Mouse (Mus musculus) adrenal gland, adult 18-20 months (tissue): ENCODE measurements around the gene Gm17622. TPM values are rescaled to one million over a fixed set of nuclear protein-coding genes. Genes with fewer than 3 reads are reported as not detected.

Experiments
- DNase-seq, 2 experiments: peaks; one replicate each; pipeline ENCODE4 v3.0.0; 2021 to 2022; ENCODE audit warnings: low spot score in 2 of 2
- total RNA-seq, 2 experiments: library from RNA; stranded (reverse); gene quantifications; 1 replicate in 1 of 2; 2 replicates in 1 of 2; pipeline ENCODE4 v1.2.3; 2021

Gene Gm17622
- total RNA-seq, 2 experiments from 2014 or later: not detected

DNA sequence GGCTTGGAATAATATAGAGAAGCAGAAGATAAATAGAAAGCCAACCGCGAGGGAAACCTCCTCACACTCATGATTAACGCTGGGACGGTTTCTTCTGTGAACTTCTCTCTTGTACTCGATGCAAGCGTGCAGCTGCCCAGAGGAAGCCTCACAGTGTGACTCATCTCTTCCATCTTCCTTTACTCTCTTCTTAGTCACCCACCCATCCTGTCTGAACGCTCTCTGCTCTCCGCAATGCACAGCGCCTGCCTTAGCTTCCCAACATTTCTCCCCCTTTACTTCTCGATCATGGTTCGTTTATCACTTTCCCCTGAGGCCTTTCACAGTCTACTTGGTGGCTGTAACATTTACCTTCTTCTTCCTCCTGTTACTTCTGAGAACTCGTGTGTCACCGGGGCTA lies 20.1 kb downstream of the Gm17622 start:
- DNase-seq: peak in 1 of 2 experiments; percentile 25

DNA sequence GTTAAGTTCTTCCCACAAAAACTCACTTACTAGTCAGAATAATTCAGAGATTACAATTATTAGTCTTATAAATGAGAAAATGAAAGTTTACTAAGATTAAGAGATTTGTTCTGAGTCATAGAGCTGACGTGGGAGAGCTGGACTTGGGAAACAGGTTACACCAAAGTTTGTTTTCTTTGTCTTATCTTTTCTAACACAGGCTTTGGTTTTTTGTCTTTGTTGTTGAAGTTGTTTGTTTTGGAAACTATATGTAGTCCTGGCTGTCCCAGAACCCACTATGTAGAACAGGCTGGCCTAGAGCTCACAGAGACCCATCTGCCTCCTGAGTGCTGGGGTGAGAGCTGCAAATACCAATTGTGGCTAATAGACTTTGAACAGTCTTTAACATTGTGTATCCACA lies 20.7 kb downstream of the Gm17622 start:
- no peak for DNase-seq

DNA sequence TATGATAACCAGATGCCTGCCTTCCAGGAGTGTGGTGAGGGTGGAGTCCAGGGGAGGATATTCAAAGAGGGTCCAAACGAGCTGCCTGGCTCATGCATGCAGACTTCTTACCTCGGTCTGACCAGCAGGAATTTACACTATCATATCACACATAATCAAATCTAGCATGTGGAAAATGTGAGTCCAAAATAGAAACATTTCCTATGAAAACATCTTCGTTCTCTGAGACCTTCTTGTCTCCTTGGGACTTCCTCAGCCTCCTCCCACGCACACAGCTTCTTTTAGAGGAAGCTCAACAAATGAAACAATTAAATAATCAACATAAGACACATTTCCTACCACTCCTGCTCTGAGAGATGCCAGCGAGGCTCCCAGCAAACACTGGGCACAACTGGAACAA lies 21.4 kb downstream of the Gm17622 start:
- DNase-seq: no peak

DNA sequence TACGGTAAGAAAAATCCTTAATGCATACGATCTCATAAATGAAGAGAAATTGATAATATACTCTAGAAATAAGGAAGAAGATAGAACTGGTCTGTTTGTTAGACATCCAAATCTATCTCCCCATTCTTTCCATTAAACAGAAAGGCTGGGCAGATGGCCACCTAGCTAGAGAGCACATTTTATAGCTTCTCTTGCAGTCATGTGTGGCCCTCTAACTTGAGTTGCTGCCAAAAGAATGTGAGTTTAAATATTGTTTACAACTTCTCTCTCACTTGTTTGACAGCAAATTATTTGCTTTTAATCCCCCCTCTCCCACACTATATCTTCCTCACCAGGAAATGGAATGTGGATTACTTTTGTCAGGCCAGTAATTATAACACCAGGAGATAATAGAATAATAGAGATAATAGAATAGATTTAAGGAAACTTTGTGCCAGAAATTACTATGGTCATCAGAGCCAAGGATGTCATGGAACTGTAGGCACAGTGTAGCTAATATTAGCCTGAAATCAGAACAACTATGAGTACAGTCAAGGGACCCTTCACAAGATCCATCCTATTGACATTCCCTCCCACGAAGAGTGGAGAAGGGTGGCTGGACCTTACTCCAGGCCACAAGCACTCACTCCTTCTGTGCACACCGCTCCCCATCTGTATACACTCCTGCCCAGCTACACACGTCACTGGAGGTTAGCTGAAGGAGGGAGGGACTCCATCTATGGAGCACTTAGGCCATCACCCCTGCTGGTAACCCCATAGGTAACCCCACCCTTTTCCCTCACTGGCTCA lies 23.8 kb downstream of the Gm17622 start:
- no peak for DNase-seq

DNA sequence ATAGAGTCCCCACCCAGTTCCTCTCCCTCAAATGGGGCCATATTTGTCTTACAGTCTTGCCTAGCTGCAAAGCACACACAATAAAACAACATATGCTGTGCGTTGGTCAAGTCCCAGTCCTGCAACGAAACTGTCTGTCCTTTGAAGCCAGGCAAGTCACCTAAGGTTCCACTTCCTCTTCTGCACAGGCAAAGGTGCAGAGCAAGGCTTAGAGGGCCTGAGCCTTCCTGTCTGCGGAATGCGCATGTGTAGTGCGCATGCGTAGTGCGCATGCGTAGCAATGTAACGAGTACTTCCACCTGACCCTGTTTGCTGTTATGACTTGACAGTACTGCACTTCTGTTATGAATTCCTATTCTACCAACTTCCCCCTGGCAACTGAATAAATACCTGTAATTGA lies 25.7 kb downstream of the Gm17622 start:
- no peak for DNase-seq

DNA sequence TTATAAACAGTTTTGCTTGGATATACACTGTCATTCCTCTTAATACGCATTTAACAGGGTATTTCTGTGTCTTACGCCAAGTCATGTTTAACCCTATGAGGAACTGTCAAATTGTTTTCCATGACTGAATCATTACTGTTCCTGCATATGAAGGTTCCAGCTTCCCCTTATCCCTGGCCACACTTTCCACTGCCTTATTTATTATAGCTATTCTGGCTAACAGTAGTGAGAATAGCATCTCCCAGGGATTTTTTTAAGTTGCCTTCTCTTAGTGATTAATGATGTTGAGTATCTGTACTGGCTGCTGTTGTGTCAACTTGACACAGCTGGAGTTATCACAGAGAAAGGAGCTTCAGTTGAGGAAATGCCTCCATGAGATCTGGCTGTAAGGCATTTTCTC lies 26.8 kb downstream of the Gm17622 start:
- no peak for DNase-seq

DNA sequence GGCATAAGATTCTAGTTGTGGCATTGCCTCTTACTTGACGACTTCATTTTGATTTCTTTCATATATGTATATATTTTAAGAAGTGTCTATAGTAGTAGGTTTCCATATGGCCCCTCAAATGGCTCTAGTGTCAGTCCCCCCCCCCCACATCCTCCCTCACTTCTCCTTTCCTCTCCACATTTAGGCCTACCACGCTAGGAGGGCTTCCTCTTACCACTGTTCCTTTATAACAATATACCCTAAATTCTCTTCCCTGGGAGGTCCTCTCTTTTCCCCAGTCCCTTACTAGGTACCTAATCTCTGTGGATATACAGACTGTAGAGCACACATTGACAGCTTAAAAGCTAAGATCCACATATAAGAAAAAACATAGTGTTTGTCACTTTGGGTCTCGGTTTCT lies 30.8 kb downstream of the Gm17622 start:
- no peak for DNase-seq

DNA sequence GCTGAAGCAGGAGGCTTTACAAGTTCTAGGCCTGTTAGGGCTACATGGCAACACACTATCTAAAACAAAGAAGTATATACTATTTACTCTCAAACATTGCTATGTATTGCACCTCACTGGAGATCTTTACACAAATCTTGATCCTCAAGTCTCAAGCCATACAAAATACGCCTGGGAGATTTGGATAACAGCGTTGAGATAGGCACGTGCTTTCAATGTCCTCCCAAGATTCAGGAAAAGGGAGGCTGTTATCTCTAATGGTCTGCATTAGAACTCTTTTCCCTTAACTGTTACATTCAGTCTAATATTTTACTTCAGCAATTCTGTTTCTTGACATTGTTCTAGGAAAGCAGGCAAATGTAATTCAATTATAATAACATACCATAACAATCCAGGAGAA lies 36.5 kb downstream of the Gm17622 start:
- DNase-seq: no peak

DNA sequence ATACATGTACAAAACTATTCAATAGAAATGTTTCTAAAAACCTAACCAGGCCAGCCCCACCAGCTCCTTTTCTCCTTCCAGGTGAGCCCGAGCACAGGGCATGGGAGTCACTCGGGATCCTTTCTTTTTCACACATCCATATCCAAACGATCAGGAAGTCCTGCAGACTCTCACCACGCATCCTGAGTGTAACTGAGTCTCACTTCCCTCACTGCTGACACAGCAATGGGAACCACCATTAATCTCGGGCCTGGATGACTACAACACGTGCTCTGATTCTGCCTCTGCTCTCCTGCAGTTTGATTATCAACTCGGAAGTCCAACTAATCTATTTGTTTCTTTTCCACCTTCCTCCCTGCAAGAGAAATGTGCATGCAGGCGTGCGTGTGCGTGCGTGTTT lies 37.3 kb downstream of the Gm17622 start:
- DNase-seq: no peak

DNA sequence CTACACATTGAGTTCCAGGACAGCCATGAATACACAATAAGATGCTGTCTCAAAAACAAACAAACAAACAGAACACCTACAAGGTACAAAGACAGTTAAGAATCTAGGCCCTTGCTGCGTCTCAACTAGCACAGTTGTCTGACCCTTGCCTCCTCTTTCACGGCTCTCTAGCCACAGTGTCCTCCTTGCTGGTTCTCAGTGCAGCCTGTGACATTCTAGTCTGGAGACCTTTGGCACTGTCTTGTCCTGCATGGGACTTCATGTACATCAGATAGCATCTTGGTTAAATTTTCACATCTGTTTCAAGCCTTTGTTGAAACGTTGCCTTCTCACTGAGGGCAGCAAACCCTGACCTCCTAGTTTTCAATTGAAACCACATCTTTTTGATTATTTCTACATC lies 38.2 kb downstream of the Gm17622 start:
- no peak for DNase-seq

DNA sequence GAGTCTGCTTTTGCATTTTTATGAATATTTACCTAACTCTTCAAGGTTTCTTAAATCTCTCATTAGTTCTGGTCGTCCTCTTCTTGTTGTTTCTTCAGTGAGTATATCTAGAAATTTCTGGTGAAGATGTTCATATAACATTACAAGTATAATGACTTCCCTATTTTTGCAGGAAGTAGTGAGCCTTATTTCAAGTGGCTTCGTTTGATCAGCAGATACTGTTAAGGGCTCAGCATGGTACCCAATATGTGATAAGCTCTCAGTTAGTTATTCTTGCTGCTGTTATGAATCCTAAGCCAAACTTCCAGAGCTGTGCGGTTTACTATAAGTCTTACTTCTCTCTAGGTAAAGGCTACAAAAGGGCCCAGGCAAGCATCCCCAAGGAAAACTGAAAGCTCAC lies 39.0 kb downstream of the Gm17622 start:
- DNase-seq: no peak

DNA sequence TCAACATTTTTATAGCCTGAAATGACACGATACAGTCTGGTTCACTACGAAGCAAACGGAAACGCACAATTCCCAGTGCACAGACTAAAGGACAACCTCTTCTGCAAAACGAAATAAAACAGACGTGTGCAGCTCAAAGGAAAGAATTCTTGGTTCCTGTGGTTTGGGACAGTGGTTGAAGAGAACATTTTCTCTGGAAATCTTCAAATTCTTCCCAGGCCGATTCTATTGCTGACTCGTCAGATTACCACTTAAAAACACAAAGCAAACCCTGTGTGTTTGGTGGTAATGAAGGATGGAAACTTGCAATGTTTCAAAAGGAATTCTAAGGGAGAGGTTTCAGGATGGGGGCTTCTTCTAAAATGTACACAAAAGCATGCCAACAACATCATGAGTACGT lies 39.5 kb downstream of the Gm17622 start:
- no peak for DNase-seq

DNA sequence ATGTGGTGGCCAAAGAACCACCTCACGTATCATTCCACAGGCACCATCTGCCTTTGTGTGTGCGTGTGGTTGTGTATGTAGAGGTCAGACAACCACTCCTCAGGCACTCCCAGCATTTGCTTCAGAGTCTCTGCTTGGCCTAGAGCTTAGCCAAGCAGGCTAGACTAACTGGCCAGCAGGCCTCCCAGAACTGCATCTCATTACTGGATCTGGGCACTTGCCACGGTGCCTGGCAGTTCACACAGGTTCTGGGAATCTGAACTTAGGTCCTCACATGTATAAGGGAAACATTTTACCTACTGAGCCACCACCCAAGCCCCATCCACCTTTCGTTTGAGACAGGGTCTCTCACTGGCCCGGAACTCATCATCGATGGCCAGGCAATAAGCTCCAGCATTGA lies 41.6 kb downstream of the Gm17622 start:
- DNase-seq: no peak

DNA sequence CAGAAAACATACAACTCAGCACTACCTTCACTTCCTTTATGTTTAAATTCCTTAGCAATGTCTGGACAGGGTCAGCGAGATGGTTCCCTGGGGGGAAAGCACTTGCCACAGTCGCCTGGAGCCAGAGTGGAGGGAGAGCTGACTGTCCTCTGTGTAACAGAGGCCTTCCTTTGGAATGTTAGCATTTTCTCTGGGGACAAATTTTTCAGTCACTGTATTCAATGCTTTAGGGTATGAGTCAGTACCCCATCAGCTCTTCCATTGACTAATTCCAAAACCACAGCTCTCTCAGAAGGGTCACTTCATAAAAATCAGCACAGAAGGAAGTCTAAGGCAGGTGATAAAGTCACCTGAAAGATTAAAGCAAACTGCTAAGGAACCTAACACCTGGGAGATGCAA lies 43.2 kb downstream of the Gm17622 start:
- no peak for DNase-seq

DNA sequence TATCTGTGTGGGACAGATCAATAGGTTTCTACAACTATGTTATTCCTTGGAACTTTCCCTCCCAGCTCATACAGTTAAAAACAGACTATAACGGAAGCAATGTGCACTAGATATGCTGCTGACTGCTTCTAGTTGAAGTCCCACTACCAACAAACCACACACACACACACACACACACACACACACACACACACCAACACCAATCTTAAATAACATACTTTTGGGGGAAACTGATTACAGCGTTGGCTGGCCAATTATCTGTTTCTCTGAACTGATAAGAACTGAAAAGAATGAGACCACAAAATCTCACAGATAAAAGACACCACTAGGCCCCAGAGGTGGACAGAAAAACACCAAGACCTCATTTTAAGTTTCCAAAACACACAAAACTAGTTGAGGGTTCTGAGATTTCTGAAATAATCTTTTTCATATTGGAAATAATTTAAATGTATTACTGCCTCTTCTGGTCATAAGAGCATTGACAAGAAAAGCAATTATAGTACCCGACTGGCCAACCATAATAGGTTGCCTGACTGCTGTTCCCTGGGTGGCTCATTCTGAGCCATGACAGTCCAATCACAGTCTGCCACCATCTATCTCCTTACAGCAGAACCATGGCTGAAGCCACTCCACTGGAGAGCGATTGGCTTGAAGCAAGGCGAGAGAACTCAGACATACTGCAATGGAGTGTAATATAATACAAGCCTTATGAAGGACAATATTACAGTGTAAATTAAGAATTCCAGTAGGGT lies 46.5 kb downstream of the Gm17622 start:
- DNase-seq: peak in 1 of 2 experiments; percentile 1

DNA sequence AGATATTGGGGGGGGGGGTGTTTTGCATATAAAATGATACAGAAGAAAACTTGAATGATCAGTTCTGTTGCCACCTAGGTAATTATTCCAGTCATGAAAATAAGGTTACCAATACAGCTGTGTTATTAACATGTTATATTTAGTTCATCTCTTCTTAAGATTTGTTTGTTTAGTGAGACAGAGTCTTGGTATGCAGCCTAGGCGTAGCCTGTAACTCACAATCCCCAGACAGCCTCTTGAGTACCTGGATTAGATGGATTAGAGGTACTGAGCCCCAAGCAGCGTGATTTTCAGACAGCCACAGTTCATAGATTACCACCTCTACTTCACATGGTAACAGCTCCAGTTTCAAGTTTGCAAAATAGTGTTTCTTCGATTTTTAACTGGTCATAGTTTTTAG lies 47.6 kb downstream of the Gm17622 start:
- DNase-seq: no peak

Other genes with a start within 250 kb of the Gm17622 start
- gene Poc5, start 102.4 kb upstream of the Gm17622 start, total RNA-seq: 10 to 100 TPM; 13.1 to 14.0 TPM
- gene Ankdd1b, start 19.5 kb upstream of the Gm17622 start, total RNA-seq: under 1 TPM; 0.86 to 0.90 TPM
- 10 to 100 TPM; 23.3 to 32.6 TPM for gene Polk, start 51.8 kb downstream of the Gm17622 start, total RNA-seq
- gene Col4a3bp, start 51.9 kb downstream of the Gm17622 start, total RNA-seq: 100 to 1,000 TPM in 1 of 2 experiments, 10 to 100 TPM in 1; 72.4 to 112 TPM
- gene Hmgcr, start 180.2 kb downstream of the Gm17622 start, total RNA-seq: 100 to 1,000 TPM in 1 of 2 experiments, 10 to 100 TPM in 1; 54.0 to 187 TPM